Mouse (Mus musculus): ENCODE data around the gene Gm49673.
"Not testable (repeated sequence)": the region's sequence is repeated elsewhere in the genome, so short reads cannot be mapped to it uniquely, and the experiment has no call there.

GRCm38 (mm10) chr17:8155982-8156381 is 8.4 kb upstream of the Gm49673 start:
- TF ChIP-seq CTCF (IDR thresholded peaks at IDR 0.05; ENCODE audit: borderline replicate concordance, insufficient read depth, low read depth, low read length); POLR2A (IDR thresholded peaks at IDR 0.05; ENCODE audit: borderline replicate concordance, insufficient read depth, low read length): not testable (repeated sequence)
